Mouse (Mus musculus) bone marrow, adult 2 months (tissue): ENCODE results near the gene Tnfrsf19.

Source experiments
- CTCF ChIP-seq: fragments of 200-500 bp; IDR thresholded peaks from 2 replicates; pipeline ENCODE4 v1.5.1; 2011; ENCODE audit warnings: low read length, control low read depth; ENCODE audit not compliant: control insufficient read depth, insufficient read depth
- POLR2A ChIP-seq: fragments of 200-500 bp; IDR thresholded peaks from 2 replicates; pipeline ENCODE4 v1.6.1; 2011; ENCODE audit warnings: low read depth, mild to moderate bottlenecking, control low read depth, low read length, borderline replicate concordance; ENCODE audit not compliant: control insufficient read depth

- TF ChIP-seq CTCF, result no peak
- TF ChIP-seq POLR2A, result no peak
These were observed 82.1 kb downstream of the Tnfrsf19 start for GRCm38 (mm10) chr14:60964016-60964810.
